Mouse (Mus musculus) kidney, adult 8-10 months (tissue): Measurements from ENCODE around the gene Armc3.
A peak's percentile ranks its signal among the peaks of the same experiment; 100 is the strongest.

Source experiments
- DNase-seq, 2 experiments: peaks; one replicate each; pipeline ENCODE4 v3.0.0; 2022

Gene Armc3

DNA sequence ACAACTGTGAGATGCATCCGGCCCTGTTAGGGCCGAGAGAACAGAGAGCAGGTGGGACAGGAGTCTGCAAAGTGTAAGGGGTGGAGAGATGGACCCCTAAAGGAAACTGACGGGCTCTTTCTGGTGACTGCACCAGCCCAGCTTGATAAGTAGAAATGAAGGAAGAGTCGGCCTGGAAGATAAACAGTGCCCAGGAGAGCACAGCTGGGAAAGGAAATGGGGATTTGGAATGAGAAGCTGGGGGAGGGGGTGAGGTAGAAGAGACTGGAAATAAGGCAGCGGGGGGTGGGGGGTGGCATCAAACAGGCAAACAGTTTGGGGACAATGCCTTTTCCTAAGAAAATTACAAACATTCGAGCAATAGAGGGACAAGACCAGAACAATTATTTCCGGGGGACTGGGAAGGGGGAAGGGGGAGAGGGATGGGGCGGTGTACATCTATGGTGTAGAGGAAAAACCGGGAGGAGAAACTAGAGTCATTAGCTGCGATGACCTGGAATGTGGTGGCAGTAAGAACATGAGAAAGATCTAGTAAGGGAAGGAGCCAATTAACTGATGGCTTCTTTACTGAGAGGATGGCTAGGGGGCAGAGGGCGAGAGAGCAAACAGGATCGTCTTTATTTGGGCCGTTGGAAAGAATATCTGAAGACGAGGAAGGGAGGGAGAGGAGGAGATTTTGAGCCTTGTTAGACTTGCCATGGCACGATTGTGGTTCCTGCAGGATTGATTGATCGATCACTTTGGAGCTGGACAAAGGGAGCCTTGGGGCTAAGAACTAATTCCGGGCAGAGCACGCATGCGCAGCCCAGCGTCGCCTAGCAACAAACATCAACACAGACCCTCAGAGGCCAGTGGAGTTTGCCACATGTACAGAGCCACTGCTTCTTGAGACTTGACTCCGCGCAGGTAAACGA, at the start of gene Armc3:
TSS of gene Armc3 (plus strand) at position 851 of the 914 bp plus-strand sequence.
- DNase-seq = peak in 1 of 2 experiments; percentile 9

DNA sequence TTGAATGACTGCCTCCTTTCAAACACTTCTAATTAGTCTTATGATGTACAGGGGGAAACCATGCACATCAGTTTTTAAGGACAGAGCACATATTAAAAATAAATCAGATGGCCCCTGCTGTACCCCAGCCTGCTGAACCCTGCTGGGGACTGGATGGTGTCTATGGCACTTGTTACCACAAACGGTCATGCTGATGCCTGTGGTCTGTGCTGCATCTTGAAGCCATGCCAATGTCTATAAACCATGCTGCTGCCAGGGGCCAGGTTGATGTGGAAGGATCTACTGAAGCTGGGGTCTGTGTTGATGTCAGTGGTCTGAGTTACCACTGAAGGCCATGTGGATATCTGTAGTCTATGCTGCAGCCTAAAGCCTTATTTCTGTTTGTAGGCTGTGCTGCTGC, 46.4 kb upstream of the Armc3 start:
- no peak for DNase-seq

DNA sequence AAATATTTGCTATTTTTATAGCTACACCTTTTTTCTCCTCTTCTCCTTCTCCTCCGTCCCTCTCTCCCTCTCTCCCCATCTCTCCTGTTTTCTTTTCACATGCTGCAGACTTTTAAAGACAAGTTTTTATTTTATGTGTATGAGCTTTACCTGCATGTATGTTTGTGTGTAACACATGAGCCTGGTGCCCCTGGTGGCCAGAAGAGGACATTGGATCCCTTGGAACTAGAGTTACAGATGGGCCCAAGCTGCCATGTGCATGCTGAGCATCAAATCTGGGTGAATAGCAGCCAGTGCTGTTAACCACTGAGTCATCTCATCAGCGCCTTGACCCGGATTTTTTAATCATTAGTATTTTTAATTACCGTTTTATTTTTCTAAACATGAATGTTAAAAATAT, 42.9 kb upstream of the Armc3 start:
- peak in 1 of 2 experiments; percentile 20 for DNase-seq

DNA sequence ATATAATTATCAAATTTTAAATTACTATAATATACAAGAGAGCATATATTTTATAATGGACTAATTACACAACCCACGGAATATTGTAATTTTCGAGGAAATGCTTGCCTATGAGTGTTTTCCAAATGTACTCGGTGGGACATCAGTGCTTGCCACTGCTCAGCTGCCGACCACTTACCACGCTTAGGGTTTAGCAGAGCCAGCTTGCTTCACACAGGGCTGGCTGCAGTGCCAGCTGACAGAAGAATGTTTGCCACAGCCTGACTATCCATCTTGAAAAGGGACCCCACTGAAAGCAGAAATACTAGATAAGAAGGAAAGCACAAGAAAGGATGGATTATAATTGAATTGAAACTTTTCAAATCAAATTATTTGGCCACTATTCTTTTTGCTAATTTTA, 39.6 kb upstream of the Armc3 start:
- no peak for DNase-seq

DNA sequence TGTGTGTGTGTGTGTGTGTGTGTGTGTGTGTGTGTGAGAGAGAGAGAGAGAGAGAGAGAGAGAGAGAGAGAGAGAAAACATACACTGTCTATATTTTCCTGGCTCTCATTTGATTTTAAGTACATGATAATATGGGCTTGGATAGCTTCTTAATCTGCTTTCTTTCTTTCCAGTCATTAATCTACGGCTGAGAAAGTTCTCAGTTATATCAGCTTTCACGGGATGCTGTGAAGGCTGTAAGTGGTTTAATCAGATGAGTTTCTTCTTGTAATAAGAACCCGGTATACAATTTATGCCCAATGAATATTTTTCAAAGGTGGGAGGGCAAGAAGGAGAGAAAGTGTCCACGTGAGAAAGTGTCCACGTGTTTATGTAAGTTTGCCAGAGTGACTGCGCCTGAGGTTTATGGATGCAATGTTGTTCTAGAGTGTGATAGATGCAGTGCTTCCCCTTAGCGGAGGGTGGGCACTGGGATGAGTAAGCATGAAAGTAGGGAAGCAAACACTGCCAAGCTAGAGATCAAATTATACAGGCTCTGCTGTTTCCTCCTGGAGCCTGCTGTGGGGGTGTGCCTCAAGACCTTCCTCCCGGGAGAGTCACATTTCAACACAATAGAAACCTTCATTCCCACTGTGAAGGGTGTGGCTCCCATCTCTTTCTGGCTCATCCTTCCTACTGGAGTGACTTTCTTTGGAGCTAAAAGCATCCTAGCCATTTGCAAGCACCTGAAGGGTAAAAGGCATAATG, 38.6 kb upstream of the Armc3 start:
- DNase-seq = peak in 1 of 2 experiments; percentile 14

DNA sequence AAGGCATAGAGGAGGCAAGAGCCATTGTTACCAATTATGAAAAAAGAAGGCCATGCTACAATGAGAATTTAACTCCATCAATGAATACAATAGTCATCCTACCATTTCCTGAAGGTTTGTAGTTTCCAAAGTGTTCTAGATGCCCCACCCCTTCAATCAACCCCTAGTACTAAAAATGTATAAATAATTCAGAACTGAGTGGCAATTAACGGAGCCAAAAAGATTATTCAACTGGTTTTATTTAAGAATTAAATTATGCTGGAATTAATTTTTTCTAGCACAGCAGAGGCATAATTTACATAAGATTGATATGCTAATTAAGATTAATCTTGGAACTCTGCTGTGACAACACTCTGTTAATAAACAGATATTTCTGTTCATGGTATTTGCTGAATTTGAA, 34.9 kb upstream of the Armc3 start:
- no peak for DNase-seq

DNA sequence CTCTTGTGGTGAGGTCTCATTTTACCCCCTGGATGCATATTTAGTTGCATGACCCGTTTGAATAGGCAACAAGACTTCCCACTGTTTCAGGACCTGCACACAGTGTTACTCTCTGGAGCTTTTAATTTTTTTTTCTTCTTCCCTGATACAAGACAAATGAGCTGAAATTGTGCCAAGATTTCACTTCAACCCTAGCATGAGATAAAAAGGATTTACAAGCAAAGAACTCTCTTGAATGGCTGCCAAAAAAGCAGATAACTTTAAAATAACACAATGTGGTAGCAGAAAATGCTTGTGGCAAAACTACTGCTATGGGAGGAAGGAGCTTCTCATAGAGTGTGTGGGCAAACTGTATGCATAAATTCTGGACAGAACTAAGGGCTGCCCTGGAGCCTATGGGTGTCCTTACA, 22.3 kb upstream of the Armc3 start:
- peak in 1 of 2 experiments; percentile 9 for DNase-seq

DNA sequence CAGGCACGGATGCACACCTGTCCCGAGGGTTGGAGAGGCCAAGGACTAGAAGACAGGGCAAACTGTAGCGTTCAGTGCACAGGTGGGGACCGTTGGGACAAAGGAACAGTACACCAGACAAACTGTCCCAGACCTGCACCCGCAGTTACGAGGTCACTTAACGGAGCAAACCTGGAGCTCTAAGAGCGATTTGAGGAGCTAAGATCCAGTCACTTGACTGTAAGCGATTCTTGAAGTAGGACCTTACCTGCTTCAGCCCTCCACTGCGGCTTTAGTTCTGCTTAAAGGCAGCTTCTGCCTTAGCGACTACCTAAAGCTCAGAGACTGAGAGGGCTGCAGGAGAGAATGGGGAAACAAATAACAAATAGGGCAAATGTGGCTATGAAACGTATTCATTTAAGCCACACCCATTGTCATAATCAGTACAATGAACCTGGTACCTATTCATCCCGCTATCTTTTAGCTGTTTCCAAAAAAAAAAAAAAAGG, 308 bp downstream of the Armc3 start:
- no peak for DNase-seq

DNA sequence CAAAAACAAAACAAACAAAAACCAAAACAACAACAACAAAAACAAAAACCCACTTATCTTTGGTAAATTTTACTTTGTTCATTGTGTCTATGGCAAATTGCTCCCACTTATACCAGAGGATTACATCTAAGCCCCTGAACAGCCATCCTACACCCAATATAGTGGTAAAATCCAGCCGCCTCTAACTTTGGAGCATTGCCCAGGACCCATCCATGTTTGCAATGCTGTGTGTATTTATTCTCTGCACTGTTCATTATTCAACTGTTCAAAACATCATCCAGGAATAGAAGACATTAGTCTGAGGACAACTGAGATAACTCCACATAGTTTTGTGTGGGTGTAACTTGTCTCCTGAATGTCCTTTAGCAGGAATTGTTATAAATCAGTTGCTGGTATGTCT, 1.0 kb downstream of the Armc3 start:
- no peak for DNase-seq

DNA sequence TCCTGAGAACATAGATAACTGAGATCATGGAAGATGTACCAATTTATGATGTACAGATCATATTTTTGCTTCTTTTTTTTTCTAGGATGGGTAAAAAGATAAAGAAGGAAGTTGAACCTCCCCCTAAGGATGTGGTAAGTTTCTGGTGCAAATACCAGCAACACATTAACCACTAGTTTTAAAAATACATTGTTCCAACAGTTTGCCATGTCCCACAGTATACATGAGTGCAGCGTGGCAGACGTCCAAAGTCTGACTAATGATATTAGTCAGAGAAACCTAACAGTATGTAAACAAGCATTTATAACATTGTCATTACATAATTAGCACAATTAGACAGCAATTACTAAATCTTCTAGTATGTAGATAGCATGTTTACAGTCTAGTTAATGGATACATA, 2.6 kb downstream of the Armc3 start:
- DNase-seq = no peak

DNA sequence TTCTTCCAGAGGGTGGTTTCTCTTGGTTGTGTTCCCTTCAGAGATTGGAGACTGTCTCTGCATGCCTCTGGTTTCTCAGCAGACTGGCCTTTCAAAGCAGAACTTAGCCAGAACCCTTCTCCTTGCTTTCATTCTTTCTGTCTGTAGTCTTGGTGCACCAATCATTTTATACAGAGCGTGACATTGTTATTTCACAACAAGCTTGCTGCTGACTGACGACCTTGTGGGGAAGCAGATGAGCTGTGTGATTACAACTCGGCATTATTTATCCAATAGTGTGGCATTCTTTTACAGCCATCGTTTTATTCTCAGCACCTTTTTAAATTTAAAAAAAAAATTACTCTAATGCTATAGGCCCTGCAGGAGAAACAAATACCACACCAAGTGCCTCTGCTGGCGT, 35.2 kb downstream of the Armc3 start:
- no peak for DNase-seq

DNA sequence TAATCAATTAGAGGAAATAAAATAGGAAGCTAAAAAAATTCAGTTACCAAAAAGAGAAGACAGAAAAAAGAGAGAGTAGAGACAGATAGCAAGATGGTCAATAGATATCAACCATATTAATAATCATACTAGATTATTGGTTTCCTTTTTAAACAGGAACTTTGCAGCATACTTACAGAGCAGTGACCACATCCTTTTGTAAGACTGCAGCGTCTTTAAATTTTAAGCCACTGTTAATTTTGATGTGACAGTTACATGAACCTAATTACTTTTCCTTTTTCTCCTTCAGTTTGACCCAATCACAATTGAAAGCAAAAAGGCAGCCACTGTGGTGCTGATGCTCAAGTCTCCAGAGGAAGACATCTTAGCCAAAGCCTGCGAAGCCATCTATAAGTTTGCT, 36.1 kb downstream of the Armc3 start:
- no peak for DNase-seq

DNA sequence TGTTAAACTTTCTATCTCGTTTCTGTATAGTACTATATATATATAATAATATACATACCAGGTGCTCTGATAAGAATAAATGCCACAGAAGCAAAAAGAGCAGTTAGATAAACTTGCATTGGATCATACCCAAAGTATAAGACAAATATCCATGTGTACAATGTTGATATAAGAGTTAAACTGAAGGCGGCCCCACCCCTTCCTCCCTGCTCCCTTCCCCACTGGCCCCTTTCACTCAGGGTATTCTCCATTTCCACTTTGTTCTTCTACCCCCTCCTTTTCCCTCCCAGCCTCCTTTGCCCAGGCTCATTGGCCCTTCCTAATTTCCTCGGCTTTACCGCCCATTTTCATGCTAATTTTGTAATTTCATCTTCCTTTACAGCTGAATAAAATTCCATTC, 36.5 kb downstream of the Armc3 start:
- DNase-seq = no peak

DNA sequence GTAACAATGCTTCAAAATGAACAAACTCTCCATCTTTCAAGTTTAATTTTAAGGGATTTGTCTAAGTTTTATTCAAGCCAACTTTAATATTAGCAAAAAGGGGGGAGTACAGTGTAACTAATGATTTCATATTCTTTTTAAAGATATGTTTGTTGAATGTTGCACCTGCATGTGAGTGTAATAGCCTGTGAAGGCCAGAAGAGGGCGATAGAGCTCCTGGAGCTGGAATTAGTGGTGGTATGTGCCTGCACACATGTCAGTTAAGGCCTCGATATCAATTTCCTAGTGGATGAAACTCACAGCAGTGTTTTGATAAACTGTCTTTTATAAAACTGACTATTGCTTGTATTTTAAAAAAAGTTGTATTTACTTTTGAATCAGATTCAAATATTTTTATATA, 39.7 kb downstream of the Armc3 start:
- no peak for DNase-seq

DNA sequence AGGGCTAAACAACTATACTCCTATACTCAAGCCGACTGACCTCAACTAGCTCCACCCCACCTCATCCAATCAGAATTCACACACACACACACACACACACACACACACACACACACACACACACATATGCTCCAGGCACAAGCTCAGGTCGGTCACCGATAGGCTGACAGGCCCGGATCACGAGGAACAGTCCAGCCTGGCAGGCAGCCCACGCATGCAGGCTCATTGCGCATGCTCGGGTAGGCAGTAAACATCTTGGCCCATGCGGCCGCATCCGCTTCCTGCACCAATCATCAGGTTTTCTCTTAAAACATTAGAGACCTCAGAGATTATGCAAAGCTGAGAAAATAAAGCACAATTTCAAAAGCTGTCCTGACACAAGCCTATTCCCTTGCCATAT, 50.5 kb downstream of the Armc3 start:
- no peak for DNase-seq

DNA sequence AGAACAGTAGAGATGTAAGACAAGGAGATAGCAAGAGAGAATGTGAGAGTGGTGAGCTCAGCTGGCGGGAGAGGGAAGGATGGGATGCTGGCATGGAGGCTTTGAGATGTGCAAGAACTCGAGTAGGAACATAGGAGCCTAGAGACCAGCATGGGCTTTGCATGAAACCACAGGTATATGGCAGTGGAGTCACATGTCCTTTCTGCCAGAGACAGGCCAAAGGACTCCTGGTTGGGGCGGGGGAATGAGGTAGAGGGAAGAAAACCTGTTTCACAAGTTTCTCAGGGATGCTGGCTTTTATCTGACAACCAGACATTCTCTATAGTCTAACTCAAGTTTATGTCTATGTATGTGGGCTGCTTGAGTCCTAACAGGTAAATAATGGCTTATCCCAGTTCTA, 55.9 kb downstream of the Armc3 start:
- no peak for DNase-seq

DNA sequence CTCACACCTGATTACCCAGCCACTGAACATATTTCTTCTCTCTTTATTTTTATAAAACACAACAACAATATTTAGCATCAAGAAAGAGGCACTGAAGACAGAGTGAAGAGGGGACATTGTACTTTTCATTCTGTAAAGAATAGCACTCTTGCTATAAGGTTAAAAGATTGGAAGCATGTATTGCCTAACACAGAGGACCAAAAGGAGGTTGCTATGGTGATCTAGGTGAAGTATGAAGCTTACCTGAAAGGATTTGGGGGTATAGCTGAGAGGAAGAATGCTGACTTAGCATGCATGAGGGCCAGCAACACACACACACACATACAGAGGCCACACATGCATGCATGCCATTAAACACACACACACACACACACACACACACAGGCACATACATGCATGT, 58.2 kb downstream of the Armc3 start:
- DNase-seq = no peak

DNA sequence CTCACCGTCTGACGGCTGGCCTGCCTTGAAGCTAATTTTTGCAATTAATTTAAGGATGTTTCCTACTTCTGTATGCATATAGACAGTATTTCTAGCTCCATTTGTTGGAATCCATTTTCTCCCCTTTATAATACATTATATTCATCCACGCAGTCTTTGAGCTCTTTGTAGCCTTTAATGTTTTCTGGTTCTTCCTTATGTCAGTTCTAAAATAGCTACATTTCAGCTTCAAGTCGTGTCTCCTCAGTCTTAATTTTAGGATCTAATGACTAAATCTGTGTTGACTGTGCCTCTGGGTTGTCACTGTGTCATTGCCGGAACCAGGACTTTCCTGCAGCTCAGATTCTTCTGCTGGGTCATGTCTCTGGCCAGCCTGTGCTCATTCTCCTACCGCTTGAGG, 61.3 kb downstream of the Armc3 start:
- no peak for DNase-seq

DNA sequence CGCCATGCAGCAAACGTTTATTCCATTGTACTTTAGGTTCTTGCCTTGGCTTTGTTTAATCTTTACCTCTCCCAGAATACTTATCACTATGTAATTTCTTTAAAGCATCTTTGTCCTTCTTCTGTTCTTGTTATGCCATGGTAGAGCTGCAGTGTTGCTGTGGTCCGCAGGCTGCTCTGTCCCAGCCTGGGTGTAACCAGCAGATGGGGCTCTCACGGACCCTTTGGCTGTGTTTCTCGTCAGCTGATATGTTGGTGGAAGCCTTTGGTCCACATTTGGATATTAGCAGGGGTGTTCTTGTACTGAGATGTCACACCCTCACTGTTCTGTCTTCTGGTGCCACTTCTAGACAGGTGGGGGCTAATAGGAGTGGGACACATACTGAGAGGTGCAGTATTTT, 64.3 kb downstream of the Armc3 start:
- DNase-seq = no peak

DNA sequence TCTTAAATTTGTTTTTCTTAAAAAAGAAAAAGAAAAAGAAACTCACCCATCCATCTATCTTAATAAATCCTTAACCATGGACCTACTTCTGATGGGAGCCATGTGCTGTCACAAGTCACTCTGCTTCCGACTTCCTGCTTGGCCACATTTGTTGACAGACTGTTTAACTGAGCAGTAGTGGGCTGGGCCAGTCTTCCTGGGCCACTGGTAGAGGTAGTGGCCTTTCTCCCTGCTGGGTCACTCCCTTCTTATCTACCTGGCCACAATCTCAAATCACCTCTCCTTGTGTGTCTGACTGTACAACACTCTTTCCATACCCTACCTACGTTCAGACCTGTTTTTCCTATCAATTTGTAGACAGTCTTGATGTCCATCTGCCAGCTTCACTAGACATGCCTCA, 66.7 kb downstream of the Armc3 start:
- DNase-seq = no peak

DNA sequence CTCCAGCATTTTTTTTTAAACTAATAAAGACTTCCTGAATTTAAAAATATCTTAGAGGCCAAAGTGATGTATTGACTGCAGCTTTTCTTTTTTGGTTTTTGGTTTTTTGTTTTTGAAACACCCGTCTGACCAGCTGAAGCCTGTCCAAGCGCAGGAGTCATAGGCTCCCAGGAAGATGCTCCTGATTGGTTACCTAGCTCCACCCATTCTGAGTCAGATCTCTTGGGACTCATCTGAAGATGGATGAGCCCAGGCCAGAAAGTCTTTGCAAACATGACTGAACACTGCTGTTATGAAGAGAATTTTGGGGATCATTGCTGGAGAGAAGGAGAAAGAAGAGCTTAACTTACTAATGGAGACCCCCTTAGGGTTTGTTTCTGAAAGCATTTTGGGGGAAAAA, 68.3 kb downstream of the Armc3 start:
- no peak for DNase-seq

DNA sequence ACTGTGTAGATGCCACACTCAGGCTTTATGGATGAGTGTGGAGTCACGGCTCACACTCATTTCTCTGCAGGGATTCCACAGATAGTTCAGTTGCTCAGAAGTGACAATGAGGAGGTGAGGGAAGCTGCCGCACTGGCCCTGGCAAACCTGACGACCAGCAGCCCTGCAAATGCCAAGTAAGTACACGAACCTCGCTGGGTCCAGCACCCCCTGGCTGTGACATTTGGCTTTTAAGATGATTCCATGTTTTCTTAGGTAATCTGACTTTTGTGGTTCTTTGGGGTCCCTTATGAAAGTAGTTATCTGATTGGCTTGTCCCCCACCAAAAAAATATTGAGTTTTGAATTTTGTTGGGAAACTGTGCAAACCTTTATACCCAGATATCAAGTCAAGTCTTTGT, 70.9 kb downstream of the Armc3 start:
- DNase-seq = no peak

DNA sequence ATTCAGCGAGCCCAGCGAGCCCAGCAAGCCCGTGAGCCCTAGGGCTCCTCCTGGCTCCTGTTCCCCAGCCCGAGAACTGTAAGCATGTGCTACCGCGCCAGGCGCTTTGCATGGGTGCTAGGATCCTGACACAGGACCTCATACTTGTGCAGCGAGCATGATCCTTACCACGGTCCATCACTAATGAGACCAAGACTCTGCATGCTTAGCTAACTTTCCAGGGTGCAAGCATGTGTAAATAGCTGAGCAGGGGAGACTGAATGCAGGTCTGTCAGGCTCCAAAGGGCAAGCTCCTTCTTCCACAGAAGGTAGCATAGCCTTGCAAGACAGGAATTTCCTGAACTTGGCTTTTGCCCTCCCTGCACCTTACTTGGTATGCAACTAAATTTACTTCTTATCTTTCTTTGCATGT, 71.6 kb downstream of the Armc3 start:
- peak; percentile 6 to 16 for DNase-seq

DNA sequence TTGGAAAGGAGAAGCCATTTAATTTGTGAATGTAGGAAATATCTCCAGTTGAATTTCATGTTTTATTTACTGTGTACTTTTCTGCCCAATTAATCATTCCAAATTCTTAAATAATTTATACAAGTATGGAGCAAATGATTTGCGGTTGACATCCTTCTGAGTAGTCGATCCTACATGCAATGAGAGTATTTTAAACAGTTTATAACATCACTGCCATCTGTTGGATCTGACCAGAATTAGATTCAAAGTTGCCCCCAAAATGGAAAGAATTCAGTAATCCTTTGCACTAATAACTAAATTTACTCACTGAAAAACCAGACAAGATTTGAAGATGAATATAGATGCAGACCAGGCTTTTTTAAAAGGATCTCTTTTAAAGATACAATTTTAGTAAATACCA, 75.5 kb downstream of the Armc3 start:
- no peak for DNase-seq
